10 mouse cellular contexts compared by ENCODE assay signal in genomic region chr13:49298514-49299381, GRCm38 (mm10). TPM values are rescaled to one million over a fixed set of nuclear protein-coding genes. Genes with fewer than 3 reads are reported as not detected.
DNase-seq lines count a peak whose midpoint lies in the region; ATAC-seq and TF ChIP-seq lines count a peak whose summit lies in the region.
"Had no signal": no experiment of that assay in that cellular context is flagged by ENCODE, and none has a peak within 500 bp of the region (broad histone marks: within the 10 kb centered on the region; RNA-seq: fewer than 3 reads in every experiment).

No protein-coding gene starts in this region.

- no peak overlapping the region for H3K4me3 ChIP-seq in lung, adult 2 months (replicated peaks; ENCODE audit: extremely low read depth, low read depth, low read length)
- no peak overlapping the region for H3K4me3 ChIP-seq in intestine, embryonic 15.5 days (replicated peaks)
- no peak overlapping the region for H3K4me3 ChIP-seq in liver, embryonic 16.5 days (ENCODE audit: low read depth, low read length)
- no peak overlapping the region for H3K4me3 ChIP-seq in stomach, embryonic 14.5 days (ENCODE audit: low read depth, low read length)
- H3K4me3 ChIP-seq in hindbrain, embryonic 11.5 days (ENCODE audit: low read depth, low read length): no peak overlapping the region

- H3K27ac ChIP-seq in intestine, embryonic 15.5 days: peak overlapping the region; percentile 51
- peak overlapping the region; percentile 60 for H3K27ac ChIP-seq in liver, embryonic 16.5 days (ENCODE audit: low read length)
- H3K27ac ChIP-seq in stomach, embryonic 14.5 days (ENCODE audit: low read length): no peak overlapping the region
- no peak overlapping the region for H3K27ac ChIP-seq in hindbrain, embryonic 11.5 days (ENCODE audit: low read depth, low read length)
- H3K27ac ChIP-seq: liver, embryonic 14.5 days had no signal

- TF ChIP-seq POLR2A in lung, adult 2 months (IDR thresholded peaks at IDR 0.05; ENCODE audit: borderline replicate concordance, extremely low read depth, low read depth, low read length): no peak

- H3K27me3 ChIP-seq in intestine, embryonic 15.5 days (replicated peaks): no peaks in the 10 kb centered on the region
- no peaks in the 10 kb centered on the region for H3K27me3 ChIP-seq in liver, embryonic 16.5 days (ENCODE audit: control insufficient read depth, insufficient read depth, low read depth, low read length)
- no peaks in the 10 kb centered on the region for H3K27me3 ChIP-seq in stomach, embryonic 14.5 days (ENCODE audit: control insufficient read depth, insufficient read depth, low read length)
- no peaks in the 10 kb centered on the region for H3K27me3 ChIP-seq in hindbrain, embryonic 11.5 days (ENCODE audit: control insufficient read depth, insufficient read depth, low read length)

- peak; percentile 83 for ATAC-seq in intestine, embryonic 15.5 days
- ATAC-seq in liver, embryonic 16.5 days (ENCODE audit: low read depth): peak; percentile 43; the same call in 1 of the 2 replicates
- ATAC-seq in stomach, embryonic 14.5 days (ENCODE audit: insufficient number of reproducible peaks, insufficient read depth, low FRiP score, low read depth): 0 out of 2 replicates have a peak, but pooled peaks have one; percentile 37
- no peak for ATAC-seq in hindbrain, embryonic 11.5 days (ENCODE audit: low FRiP score)
- ATAC-seq in erythroblast, adult 5-6 weeks (replicated peaks; ENCODE audit: low FRiP score, poor library complexity, severe bottlenecking): no peak

- no peak for TF ChIP-seq CTCF in lung, adult 2 months (IDR thresholded peaks at IDR 0.05; ENCODE audit: insufficient read depth, low read length)

- H3K9me3 ChIP-seq in intestine, embryonic 15.5 days: no peaks in the 10 kb centered on the region
- no peaks in the 10 kb centered on the region for H3K9me3 ChIP-seq in liver, embryonic 16.5 days (replicated peaks; ENCODE audit: control insufficient read depth, low read length)
- H3K9me3 ChIP-seq in stomach, embryonic 14.5 days (ENCODE audit: control insufficient read depth, low read depth, low read length): no peaks in the 10 kb centered on the region
- H3K9me3 ChIP-seq in hindbrain, embryonic 11.5 days (ENCODE audit: control insufficient read depth, low read length): no peaks in the 10 kb centered on the region

- peak; percentile 13 for DNase-seq in lung, adult 2 months
- no peak for DNase-seq in lung, postnatal 10 days
- no peak for DNase-seq in hindbrain, embryonic 11.5 days (ENCODE audit: low spot score)
- DNase-seq in gastrocnemius, adult 18-20 months (ENCODE audit: low spot score): no peak
- DNase-seq: right cerebral cortex, postnatal 4 days had no signal

- no peaks in the 10 kb centered on the region for H3K36me3 ChIP-seq in intestine, embryonic 15.5 days
- no peaks in the 10 kb centered on the region for H3K36me3 ChIP-seq in liver, embryonic 16.5 days (ENCODE audit: control insufficient read depth, insufficient read depth)
- no peaks in the 10 kb centered on the region for H3K36me3 ChIP-seq in stomach, embryonic 14.5 days (ENCODE audit: control insufficient read depth, insufficient read depth, low read length)
- no peaks in the 10 kb centered on the region for H3K36me3 ChIP-seq in hindbrain, embryonic 11.5 days (ENCODE audit: control insufficient read depth, insufficient read depth, low read length)

- 57% methylated on average over 14 of the region's 14 CpGs for WGBS in lung, adult 2 months
- 52% methylated on average over 14 of the region's 14 CpGs for WGBS in intestine, embryonic 15.5 days
- 28% methylated on average over 14 of the region's 14 CpGs for WGBS in liver, embryonic 16.5 days (ENCODE audit: insufficient replicate concordance)
- 65% methylated on average over 14 of the region's 14 CpGs for WGBS in stomach, embryonic 14.5 days
- WGBS in hindbrain, embryonic 11.5 days: 87% methylated on average over 14 of the region's 14 CpGs

- H3K4me2 ChIP-seq in intestine, embryonic 15.5 days (replicated peaks): peak overlapping the region; percentile 33
- H3K4me2 ChIP-seq in liver, embryonic 16.5 days (ENCODE audit: low read depth, low read length): no peak overlapping the region
- H3K4me2 ChIP-seq in stomach, embryonic 14.5 days (replicated peaks; ENCODE audit: low read depth, low read length): no peak overlapping the region
- no peak overlapping the region for H3K4me2 ChIP-seq in hindbrain, embryonic 11.5 days (replicated peaks; ENCODE audit: low read depth, low read length)

- H3K4me1 ChIP-seq in lung, adult 2 months (ENCODE audit: control insufficient read depth, insufficient read depth, low read length): no peaks in the 10 kb centered on the region; the same call in 1 of the 2 replicates
- H3K4me1 ChIP-seq in intestine, embryonic 15.5 days (replicated peaks): peaks cover 16% of the 10 kb centered on the region; the same call in 1 of the 2 replicates
- H3K4me1 ChIP-seq in liver, embryonic 16.5 days (ENCODE audit: control insufficient read depth, low read depth, low read length): peaks cover 5% of the 10 kb centered on the region
- H3K4me1 ChIP-seq in stomach, embryonic 14.5 days (ENCODE audit: control insufficient read depth, insufficient read depth, low read length): no peaks in the 10 kb centered on the region
- H3K4me1 ChIP-seq in hindbrain, embryonic 11.5 days (replicated peaks; ENCODE audit: control insufficient read depth, insufficient read depth, low read length): no peaks in the 10 kb centered on the region

- no peak overlapping the region for H3K9ac ChIP-seq in intestine, embryonic 15.5 days
- H3K9ac ChIP-seq in liver, embryonic 16.5 days (ENCODE audit: low read depth, low read length): no peak overlapping the region
- H3K9ac ChIP-seq in stomach, embryonic 14.5 days (replicated peaks; ENCODE audit: low read depth, low read length): no peak overlapping the region
- no peak overlapping the region for H3K9ac ChIP-seq in hindbrain, embryonic 11.5 days (ENCODE audit: low read depth, low read length)
- H3K9ac ChIP-seq: liver, embryonic 14.5 days had no signal

RNA-seq across cellular contexts. Expression of gene Fgd3, which starts 21.4 kb away (rescaled TPM):
- 2.8 and 4.1 TPM in 2 replicates for polyA plus RNA-seq in lung, adult 2 months (2012; rRNA removed)
- 0.94 and 0.95 TPM in 2 replicates for polyA plus RNA-seq in intestine, embryonic 15.5 days (2015; fragmentation: Nextera tagmentation; extraction: Ambion mirVana)
- 0.67 and 0.70 TPM in 2 replicates for polyA plus RNA-seq in liver, embryonic 16.5 days (2015; fragmentation: Nextera tagmentation; extraction: Ambion mirVana)
- polyA plus RNA-seq in stomach, embryonic 14.5 days (2014; fragmentation: Nextera tagmentation; extraction: Ambion mirVana): 0.51 and 0.56 TPM in 2 replicates
- polyA plus RNA-seq in hindbrain, embryonic 11.5 days (2014; fragmentation: Nextera tagmentation; extraction: Ambion mirVana): 0.56 and 1.1 TPM in 2 replicates
- total RNA-seq in erythroblast, adult 5-6 weeks (2015; ENCODE audit: low replicate concordance): 3.1 and 3.3 TPM in 2 replicates
- 5.9 and 6.7 TPM in 2 replicates for total RNA-seq in erythroblast, adult 5-6 weeks (2017; ENCODE audit: low replicate concordance)
- under 1 TPM; 0.41 to 0.90 TPM for total RNA-seq in gastrocnemius, adult 18-20 months (2021)

RNA-seq across cellular contexts. Expression of gene Bicd2, which starts 42.6 kb away (rescaled TPM):
- 53.3 and 63.2 TPM in 2 replicates for polyA plus RNA-seq in lung, adult 2 months (2012; rRNA removed)
- polyA plus RNA-seq in intestine, embryonic 15.5 days (2015; fragmentation: Nextera tagmentation; extraction: Ambion mirVana): 19.1 and 19.5 TPM in 2 replicates
- 6.3 and 6.5 TPM in 2 replicates for polyA plus RNA-seq in liver, embryonic 16.5 days (2015; fragmentation: Nextera tagmentation; extraction: Ambion mirVana)
- 24.2 and 26.0 TPM in 2 replicates for polyA plus RNA-seq in stomach, embryonic 14.5 days (2014; fragmentation: Nextera tagmentation; extraction: Ambion mirVana)
- 26.9 and 29.5 TPM in 2 replicates for polyA plus RNA-seq in hindbrain, embryonic 11.5 days (2014; fragmentation: Nextera tagmentation; extraction: Ambion mirVana)
- 4.4 and 6.3 TPM in 2 replicates for total RNA-seq in erythroblast, adult 5-6 weeks (2015; ENCODE audit: low replicate concordance)
- 9.1 and 15.9 TPM in 2 replicates for total RNA-seq in erythroblast, adult 5-6 weeks (2017; ENCODE audit: low replicate concordance)
- 10 to 100 TPM; 23.4 to 28.6 TPM for total RNA-seq in gastrocnemius, adult 18-20 months (2021)

RNA-seq across cellular contexts. Expression of gene Susd3, which starts 50.2 kb away (rescaled TPM):
- 7.1 and 7.9 TPM in 2 replicates for polyA plus RNA-seq in lung, adult 2 months (2012; rRNA removed)
- polyA plus RNA-seq in intestine, embryonic 15.5 days (2015; fragmentation: Nextera tagmentation; extraction: Ambion mirVana): 0.94 and 1.4 TPM in 2 replicates
- 1.1 and 2.0 TPM in 2 replicates for polyA plus RNA-seq in liver, embryonic 16.5 days (2015; fragmentation: Nextera tagmentation; extraction: Ambion mirVana)
- polyA plus RNA-seq in stomach, embryonic 14.5 days (2014; fragmentation: Nextera tagmentation; extraction: Ambion mirVana): 0.95 and 1.8 TPM in 2 replicates
- polyA plus RNA-seq in hindbrain, embryonic 11.5 days (2014; fragmentation: Nextera tagmentation; extraction: Ambion mirVana): 0.63 and 0.73 TPM in 2 replicates
- total RNA-seq in erythroblast, adult 5-6 weeks (2015; ENCODE audit: low replicate concordance): 1.5 and 2.5 TPM in 2 replicates
- total RNA-seq in erythroblast, adult 5-6 weeks (2017; ENCODE audit: low replicate concordance): 1.1 and 5.2 TPM in 2 replicates
- total RNA-seq in gastrocnemius, adult 18-20 months (2021): under 1 TPM in 1 of 2 experiments, not detected in 1; 0.24 TPM

Comparison
In these comparisons a context has a peak if more than half of its experiments do, and no peak if none do; other contexts are left out.
1. ATAC-seq: peak in intestine, embryonic 15.5 days (single experiment), liver, embryonic 16.5 days (single experiment) and stomach, embryonic 14.5 days (single experiment); none in hindbrain, embryonic 11.5 days (single experiment) and erythroblast, adult 5-6 weeks (single experiment).
2. H3K27ac ChIP-seq: peak in intestine, embryonic 15.5 days (single experiment) and liver, embryonic 16.5 days (single experiment); none in stomach, embryonic 14.5 days (single experiment) and hindbrain, embryonic 11.5 days (single experiment).